Mouse (Mus musculus) 3T3-L1 (cell line): ENCODE measurements around the gene Vmac.

Experiments used
- DNase-seq: peaks from one replicate; pipeline ENCODE4 v3.0.0-alpha.2; 2015; ENCODE audit warnings: low read depth, low spot score

The Vmac gene

DNA sequence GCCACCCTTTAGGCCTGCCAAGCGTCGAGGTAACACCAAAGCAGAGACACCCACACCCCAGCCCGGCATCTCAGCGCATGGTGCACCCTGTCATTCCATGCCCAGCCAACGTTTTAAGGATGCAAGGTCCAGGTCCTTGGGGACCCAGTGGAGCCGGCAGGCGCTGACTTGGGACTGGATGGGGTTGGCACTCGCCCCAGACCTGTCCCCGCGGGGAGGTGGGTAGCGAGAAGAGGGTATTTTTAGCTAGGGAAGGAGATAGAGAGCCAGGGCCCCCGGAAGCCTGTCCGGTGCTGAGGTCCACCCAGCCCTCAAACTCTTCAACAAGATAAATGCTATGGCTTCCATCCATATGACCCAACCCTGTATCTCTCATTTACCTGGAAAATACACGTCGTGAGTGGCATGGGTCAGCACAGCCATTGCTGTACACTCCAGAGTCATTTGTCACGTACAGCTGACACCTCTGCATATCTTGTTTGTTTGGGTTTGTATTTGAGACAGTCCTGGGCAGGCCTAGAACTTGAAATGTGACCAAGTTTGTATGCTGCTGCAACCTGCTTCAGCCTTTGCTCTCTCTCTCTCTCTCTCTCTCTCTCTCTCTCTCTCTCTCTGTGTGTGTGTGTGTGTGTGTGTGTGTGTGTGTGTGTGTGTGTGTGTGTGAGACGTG is 22.4 kb upstream of the Vmac start:
- no peak for DNase-seq

- DNase-seq, result no peak
Observed at GRCm38 (mm10) chr17:56738221-56738620, 20.4 kb upstream of the Vmac start.

- peak; percentile 32 for DNase-seq
Observed at GRCm38 (mm10) chr17:56736534-56736933, 18.7 kb upstream of the Vmac start.

DNA sequence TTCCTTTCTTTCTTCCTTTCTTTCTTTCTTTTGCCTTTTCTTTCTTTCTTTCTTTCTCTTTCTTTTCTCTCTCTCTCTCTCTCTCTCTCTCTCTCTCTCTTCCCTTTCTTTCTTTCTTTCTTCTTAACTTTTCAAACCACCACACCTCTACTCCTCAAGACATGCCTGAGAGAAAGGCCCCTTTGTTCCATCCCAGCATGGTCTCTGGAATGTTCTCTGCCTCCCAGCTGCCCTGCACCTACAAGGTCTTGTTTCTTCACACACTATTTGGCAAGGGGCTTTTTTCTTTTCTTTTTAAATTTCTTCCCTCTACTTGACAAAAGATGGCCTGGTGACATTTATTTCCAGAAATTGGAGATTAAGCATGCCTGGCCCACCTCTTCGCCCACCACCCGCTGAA is 11.8 kb upstream of the Vmac start:
- no peak for DNase-seq

GRCm38 (mm10) chr17:56729151-56729550 is 11.3 kb upstream of the Vmac start:
- DNase-seq, result no peak

DNA sequence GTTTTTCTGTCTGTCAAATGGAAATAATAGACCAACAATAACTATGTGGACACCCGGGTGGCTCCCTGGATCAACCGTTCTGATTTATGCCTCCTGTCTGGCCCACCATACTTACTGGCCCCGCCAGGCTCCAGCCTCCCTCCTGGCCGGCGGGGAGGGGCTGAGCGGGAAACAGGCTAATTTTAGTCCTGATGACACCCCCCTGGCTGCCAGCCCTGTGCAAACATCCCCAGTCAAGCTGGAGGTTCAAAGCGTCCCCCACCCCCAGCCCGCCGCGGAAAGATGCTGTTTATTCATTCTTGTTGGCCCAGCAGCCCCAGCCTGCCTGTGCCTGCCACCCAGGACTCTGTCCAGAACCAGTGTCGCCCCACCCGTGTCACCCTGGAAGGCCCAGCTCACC is 10.3 kb upstream of the Vmac start:
- DNase-seq, result no peak

DNA sequence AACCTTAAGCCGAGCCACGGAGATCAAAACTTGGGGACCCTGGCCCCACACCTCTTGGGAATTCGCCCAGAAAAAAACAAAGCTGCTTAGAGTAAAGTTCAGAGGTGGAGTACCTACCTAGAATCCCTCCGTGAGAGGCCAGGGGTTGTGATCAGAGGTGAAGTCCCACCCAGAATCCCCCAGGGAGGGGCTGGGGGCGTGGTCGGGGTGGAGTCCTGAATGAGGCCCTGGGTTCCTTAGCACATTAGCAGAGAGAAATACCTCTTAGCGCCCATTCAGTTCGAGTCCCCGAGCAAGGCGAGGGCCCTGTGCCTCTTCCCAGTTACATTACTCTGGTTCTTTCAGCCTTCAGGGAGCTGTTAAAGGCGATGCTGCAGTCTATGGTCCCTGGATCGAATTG is 9.8 kb upstream of the Vmac start:
- no peak for DNase-seq

DNA sequence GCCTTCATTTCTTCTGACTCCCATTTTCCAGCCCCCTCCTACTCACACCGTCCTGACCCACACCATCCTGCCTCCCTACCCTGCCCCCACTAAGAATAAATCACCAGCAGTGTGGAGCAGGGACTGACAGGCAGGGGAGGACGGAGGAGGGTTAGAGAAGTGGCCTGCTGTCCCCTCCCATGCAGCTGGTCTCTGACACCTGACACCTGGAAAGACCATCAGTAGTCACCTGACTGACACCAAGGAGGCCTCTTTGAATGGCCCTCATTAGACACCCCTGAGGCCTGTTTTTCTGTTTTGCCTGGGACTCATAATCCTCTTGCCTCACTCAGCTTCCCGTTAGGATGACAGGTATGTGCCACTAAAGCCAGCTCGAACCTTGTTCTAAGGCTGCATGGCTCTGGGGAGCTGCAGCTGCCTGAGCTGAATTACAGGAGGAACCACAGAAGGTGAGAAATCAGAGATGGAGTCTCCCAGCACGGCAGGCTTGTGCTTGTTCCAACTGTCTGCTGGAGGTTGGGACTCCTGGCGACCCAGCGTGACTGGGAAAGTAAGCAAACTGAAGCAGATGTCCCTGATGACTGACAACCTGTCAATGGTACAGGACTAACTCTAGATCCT is 9.3 kb upstream of the Vmac start:
- DNase-seq, result no peak

- DNase-seq, result no peak
Observed at GRCm38 (mm10) chr17:56723419-56724161, 5.8 kb upstream of the Vmac start.

GRCm38 (mm10) chr17:56722441-56722840 is 4.6 kb upstream of the Vmac start:
- peak; percentile 42 for DNase-seq

GRCm38 (mm10) chr17:56716655-56717362 is 1.0 kb downstream of the Vmac start:
- peak; percentile 99 for DNase-seq

GRCm38 (mm10) chr17:56715914-56716654 is 1.7 kb downstream of the Vmac start:
- DNase-seq, result peak; percentile 51

- DNase-seq, result no peak
Observed at GRCm38 (mm10) chr17:56715360-56715759, 2.5 kb downstream of the Vmac start.

- no peak for DNase-seq
Observed at GRCm38 (mm10) chr17:56709708-56710107, 8.1 kb downstream of the Vmac start.

- DNase-seq, result no peak
Observed at GRCm38 (mm10) chr17:56708692-56709091, 9.1 kb downstream of the Vmac start.

- DNase-seq, result no peak
Observed at GRCm38 (mm10) chr17:56706515-56706914, 11.3 kb downstream of the Vmac start.

- DNase-seq, result no peak
Observed at GRCm38 (mm10) chr17:56703038-56703437, 14.8 kb downstream of the Vmac start.

GRCm38 (mm10) chr17:56700451-56700850 is 17.4 kb downstream of the Vmac start:
- DNase-seq, result no peak

DNA sequence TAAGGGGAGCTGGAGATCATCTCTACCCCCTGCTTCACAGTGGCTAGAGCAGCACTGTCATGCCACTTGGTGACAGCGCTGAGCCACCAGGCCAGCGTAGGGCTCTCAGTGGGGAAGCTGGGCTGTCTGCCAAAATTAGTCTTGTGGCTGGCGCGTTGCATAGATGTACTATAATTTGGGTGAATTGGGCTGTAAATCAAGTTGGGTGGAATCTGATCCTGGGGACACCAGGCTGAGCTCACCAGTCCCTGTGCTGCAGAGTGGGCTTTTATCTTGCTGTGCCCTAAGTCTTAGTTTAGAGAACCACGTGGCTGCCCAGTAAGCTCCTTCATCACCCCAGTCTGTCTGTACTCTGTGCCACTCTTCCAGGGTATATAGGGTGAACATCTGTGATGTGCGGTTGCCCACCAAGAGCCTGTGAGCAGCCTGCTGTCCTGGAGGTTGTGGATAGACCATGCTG is 23.9 kb downstream of the Vmac start:
- peak; percentile 68 for DNase-seq

- peak; percentile 35 for DNase-seq
Observed at GRCm38 (mm10) chr17:56693395-56693794, 24.4 kb downstream of the Vmac start.

DNA sequence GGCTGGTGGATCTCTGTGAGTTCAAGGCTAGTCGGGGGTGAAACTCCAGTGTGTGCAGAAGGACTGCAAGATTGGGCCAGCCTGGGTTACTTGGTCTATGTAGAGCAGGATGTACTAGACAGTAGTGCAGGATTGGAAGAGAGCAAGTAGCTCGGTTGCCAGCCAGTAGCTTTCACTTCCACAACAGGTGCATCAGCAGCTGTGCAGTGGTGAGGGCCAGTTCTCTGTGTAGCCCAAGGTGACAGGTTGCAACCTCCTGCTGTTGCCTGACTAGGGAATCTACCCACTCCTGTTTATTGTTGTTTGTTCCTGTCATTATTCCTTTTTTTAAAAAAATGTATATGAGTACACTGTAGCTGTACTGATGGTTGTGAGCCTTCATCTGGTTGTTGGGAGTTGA is 29.1 kb downstream of the Vmac start:
- no peak for DNase-seq
